Mouse (Mus musculus): Measurements from ENCODE around the gene Kcnt1.

Gene Kcnt1

GRCm38 (mm10) chr2:25923799-25924198 lies 60.3 kb downstream of the Kcnt1 start:
- ChIA-PET POLR2A (interaction anchor here in 1 of 4 experiments (1.4 kb wide), 1 partner anchor 60 kb away, joined by 5 read pairs; the partner anchor contains the start of gene Camsap1), CTCF (interaction anchor here in 1 of 4 experiments (1.0 to 1.3 kb wide), 2 partner anchors 8 to 229 kb away, joined by 3 read pairs; no protein-coding TSS in a partner anchor)

- ChIA-PET CTCF (interaction anchor here in 2 of 4 experiments (0.6 to 2.0 kb wide), 3 partner anchors 89 to 100 kb away, joined by 4 to 6 read pairs (median 4); no protein-coding TSS in a partner anchor), POLR2A (interaction anchor here in 1 of 4 experiments (0.9 to 2.2 kb wide), 2 partner anchors 9 to 12 kb away, joined by 3 to 7 read pairs; no protein-coding TSS in a partner anchor)
Observed at GRCm38 (mm10) chr2:25924934-25925333, 61.4 kb downstream of the Kcnt1 start.

GRCm38 (mm10) chr2:25927821-25928220 lies 64.3 kb downstream of the Kcnt1 start:
- ChIA-PET POLR2A (no interaction called here), CTCF (no interaction called here)

GRCm38 (mm10) chr2:25931249-25931859 lies 67.8 kb downstream of the Kcnt1 start:
- ChIA-PET CTCF (interaction anchor here (0.5 to 1.9 kb wide), 61 partner anchors 8 to 794 kb away, joined by 3 to 20 read pairs (median 4); partner anchors contain the start of genes Bmyc (in 1 of the 4), Camsap1 (in 1 of the 4), Inpp5e (in 1 of the 4) and Kcnt1 (in 1 of the 4)), POLR2A (interaction anchor here in 3 of 4 experiments (0.7 to 1.2 kb wide), 5 partner anchors 12 to 414 kb away, joined by 3 read pairs; partner anchors contain the start of gene Camsap1 (in 1 of the 3))

- CTCF ChIA-PET = interaction anchor here in 3 of 4 experiments (0.5 to 5.0 kb wide), 3 partner anchors 9 to 63 kb away, joined by 3 to 20 read pairs (median 10); no protein-coding TSS in a partner anchor
- POLR2A ChIA-PET = interaction anchor here in 2 of 4 experiments (0.6 to 1.0 kb wide), 4 partner anchors 33 to 40 kb away, joined by 3 to 6 read pairs (median 4); no protein-coding TSS in a partner anchor
Observed at GRCm38 (mm10) chr2:25940503-25940902, 77.0 kb downstream of the Kcnt1 start.

- ChIA-PET CTCF (interaction anchor here in 2 of 4 experiments (0.6 to 5.0 kb wide), 3 partner anchors 12 to 669 kb away, joined by 3 to 20 read pairs (median 4); no protein-coding TSS in a partner anchor), POLR2A (interaction anchor here in 1 of 4 experiments (0.5 to 1.2 kb wide), 3 partner anchors 24 to 695 kb away, joined by 3 to 7 read pairs (median 3); no protein-coding TSS in a partner anchor)
Observed at GRCm38 (mm10) chr2:25943822-25944221, 80.3 kb downstream of the Kcnt1 start.

GRCm38 (mm10) chr2:25947950-25948349 lies 84.4 kb downstream of the Kcnt1 start:
- CTCF ChIA-PET = interaction anchor here in 1 of 4 experiments (1.2 to 1.7 kb wide), 2 partner anchors 16 to 35 kb away, joined by 4 to 6 read pairs; partner anchors contain the start of gene Camsap1

GRCm38 (mm10) chr2:25949291-25949690 lies 85.8 kb downstream of the Kcnt1 start:
- CTCF ChIA-PET = interaction anchor here in 1 of 4 experiments (0.7 to 1.2 kb wide), 2 partner anchors 18 to 205 kb away, joined by 3 read pairs; no protein-coding TSS in a partner anchor
- POLR2A ChIA-PET = interaction anchor here in 1 of 4 experiments (1.2 kb wide), 1 partner anchor 27 kb away, joined by 4 read pairs; no protein-coding TSS in a partner anchor

More at GRCm38 (mm10) chr2:25947950-25948349, 84.4 kb downstream of the Kcnt1 start:
- POLR2A ChIA-PET = no interaction called here
